Mouse (Mus musculus): ENCODE data around the gene Lama2. TPM values are rescaled to one million over a fixed set of nuclear protein-coding genes. Genes with fewer than 3 reads are reported as not detected.
A peak's percentile ranks its signal among the peaks of the same experiment; 100 is the strongest.

Gene Lama2
- polyA plus RNA-seq, 1 experiment, result 24.2 TPM

DNA sequence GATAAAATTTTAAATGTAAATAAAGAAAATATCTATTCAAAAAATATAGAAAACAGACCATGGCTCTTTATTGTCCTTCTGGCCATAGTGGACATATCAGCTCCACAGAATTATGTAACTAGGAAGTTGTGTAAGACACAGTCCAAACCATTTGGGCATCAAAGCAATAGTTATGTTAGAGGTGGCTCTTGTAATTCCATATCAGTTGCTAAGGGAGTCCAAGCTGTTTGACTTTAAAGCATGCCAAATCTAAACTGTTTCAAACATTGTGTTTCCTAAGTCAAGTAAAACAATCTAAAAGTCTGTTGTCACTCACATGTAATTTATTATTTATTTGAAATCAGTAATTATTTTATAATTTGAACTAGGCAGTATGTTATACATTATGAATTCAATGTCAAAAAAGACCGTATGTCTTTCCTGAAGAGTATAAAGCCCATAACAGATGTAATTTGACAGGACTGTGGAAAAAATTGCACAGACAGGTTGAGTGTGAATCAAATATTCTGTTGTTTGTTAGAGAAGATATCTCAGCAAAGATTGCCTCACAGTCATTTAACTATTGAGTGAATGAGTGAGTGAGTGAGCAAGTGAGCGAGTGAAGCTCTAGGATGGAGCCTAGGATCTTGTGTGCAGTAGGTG is 550.6 kb downstream of the Lama2 start:
- Histone ChIP-seq H3K4me3 (ENCODE audit: insufficient read depth, low read length) (no peak overlapping the region), H3K4me1 (ENCODE audit: control insufficient read depth, insufficient read depth, low read length) (no peaks in the 10 kb centered on the region), H3K27ac (ENCODE audit: insufficient read depth, low read length) (no peak overlapping the region)
- no peak for TF ChIP-seq POLR2A (IDR thresholded peaks at IDR 0.05; ENCODE audit: low read depth, low read length)

DNA sequence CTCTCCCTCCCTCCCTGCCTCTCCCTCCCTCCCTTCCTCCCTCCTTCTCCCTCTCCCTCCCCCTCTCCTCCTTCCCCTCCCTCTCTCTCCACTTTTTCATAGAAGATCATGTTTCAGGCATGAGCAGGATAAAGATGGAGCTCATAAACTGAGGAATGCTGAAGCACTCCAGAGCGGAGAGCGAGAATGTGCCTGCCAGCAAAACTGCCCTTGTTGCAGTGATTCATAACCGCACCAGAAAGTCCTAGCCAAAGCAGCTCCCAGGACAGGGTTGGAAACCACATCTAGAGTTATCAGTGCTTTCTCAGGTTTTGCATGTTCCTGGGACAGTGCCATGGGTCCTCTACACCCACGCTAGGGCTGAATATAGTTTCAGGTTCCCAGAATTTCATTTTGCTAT is 555.9 kb downstream of the Lama2 start:
- peak overlapping the region; percentile 78 for H3K27ac ChIP-seq (ENCODE audit: insufficient read depth, low read length)

DNA sequence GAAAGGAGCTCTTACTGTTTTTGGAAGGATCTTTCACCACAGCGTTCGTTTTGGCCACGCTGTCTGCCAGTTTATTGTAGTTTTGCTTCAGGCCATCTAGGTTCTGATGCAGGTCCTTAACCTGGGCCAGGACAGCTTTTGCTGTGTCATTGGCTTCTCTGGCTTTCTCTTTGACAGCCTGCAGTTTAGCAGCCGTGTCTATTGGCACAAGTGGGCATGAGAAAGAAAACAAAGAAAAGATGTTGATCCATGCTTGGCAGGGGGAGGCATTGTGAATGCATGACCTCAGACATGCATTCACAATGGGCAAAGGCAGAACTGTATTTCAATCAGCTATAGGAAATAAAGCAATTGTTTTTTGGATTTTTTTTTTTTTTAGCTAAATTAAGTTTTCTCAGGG is 565.1 kb downstream of the Lama2 start:
- Histone ChIP-seq H3K4me1 (ENCODE audit: control insufficient read depth, insufficient read depth, low read length) (no peaks in the 10 kb centered on the region), H3K27ac (ENCODE audit: insufficient read depth, low read length) (no peak overlapping the region), H3K4me3 (ENCODE audit: insufficient read depth, low read length) (no peak overlapping the region)
- TF ChIP-seq POLR2A (IDR thresholded peaks at IDR 0.05; ENCODE audit: low read depth, low read length) (no peak), CTCF (IDR thresholded peaks at IDR 0.05; ENCODE audit: borderline replicate concordance, insufficient read depth, low read length) (no peak)

More for the DNA sequence above, 555.9 kb downstream of the Lama2 start:
- no peak for TF ChIP-seq CTCF (IDR thresholded peaks at IDR 0.05; ENCODE audit: borderline replicate concordance, insufficient read depth, low read length)
- no peak for TF ChIP-seq POLR2A (IDR thresholded peaks at IDR 0.05; ENCODE audit: low read depth, low read length)
- peaks cover 3% of the 10 kb centered on the region for H3K4me1 ChIP-seq (ENCODE audit: control insufficient read depth, insufficient read depth, low read length)
- H3K4me3 ChIP-seq (ENCODE audit: insufficient read depth, low read length), result no peak overlapping the region

DNA sequence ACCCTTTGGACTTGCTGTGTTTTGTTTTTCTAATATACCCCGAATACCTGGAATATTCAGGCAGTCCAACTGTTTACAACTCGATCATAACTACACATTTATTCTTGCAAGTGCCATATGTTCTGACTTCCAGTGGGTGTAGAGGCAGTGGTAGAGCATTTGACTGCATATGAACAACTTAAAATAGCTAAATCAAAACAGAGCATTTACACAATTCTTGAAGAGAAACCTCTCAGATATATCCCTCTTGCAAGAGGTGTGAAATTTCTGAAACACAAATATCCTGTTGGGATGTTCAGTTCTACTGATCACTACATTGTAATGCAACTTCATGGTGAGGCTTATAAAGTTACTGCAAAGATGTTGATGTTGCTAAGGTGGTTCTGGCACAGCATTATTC is 572.4 kb downstream of the Lama2 start:
- no peak for TF ChIP-seq POLR2A (IDR thresholded peaks at IDR 0.05; ENCODE audit: low read depth, low read length)
- TF ChIP-seq CTCF (IDR thresholded peaks at IDR 0.05; ENCODE audit: borderline replicate concordance, insufficient read depth, low read length), result no peak
- Histone ChIP-seq H3K27ac (ENCODE audit: insufficient read depth, low read length) (no peak overlapping the region), H3K4me1 (ENCODE audit: control insufficient read depth, insufficient read depth, low read length) (no peaks in the 10 kb centered on the region), H3K4me3 (ENCODE audit: insufficient read depth, low read length) (no peak overlapping the region)

- Histone ChIP-seq H3K27ac (ENCODE audit: insufficient read depth, low read length) (no peak overlapping the region), H3K4me3 (ENCODE audit: insufficient read depth, low read length) (no peak overlapping the region), H3K4me1 (ENCODE audit: control insufficient read depth, insufficient read depth, low read length) (no peaks in the 10 kb centered on the region)
- no peak for TF ChIP-seq POLR2A (IDR thresholded peaks at IDR 0.05; ENCODE audit: low read depth, low read length)
- no peak for TF ChIP-seq CTCF (IDR thresholded peaks at IDR 0.05; ENCODE audit: borderline replicate concordance, insufficient read depth, low read length)
Observed at GRCm38 (mm10) chr10:27041812-27042211, 577.7 kb downstream of the Lama2 start.

DNA sequence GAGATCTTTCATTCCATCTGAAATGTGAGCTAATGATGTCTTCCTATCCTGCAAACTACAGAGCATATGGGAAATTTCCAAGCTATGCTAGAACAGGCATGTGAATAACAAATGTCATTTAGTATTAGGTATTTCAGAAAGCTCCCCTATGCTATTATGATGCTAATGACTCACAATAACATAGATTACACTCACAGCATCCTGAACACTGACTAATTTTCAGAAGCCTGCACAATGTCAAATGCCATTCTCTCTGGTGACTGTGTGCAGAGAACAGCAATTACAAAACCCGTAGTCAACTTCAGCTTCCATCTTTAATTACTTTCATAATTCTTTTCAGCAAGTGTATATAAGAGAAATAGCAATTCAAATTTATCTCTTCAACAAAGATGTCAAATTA is 596.9 kb downstream of the Lama2 start:
- no peak overlapping the region for H3K4me3 ChIP-seq (ENCODE audit: insufficient read depth, low read length)
- no peaks in the 10 kb centered on the region for H3K4me1 ChIP-seq (ENCODE audit: control insufficient read depth, insufficient read depth, low read length)
- H3K27ac ChIP-seq (ENCODE audit: insufficient read depth, low read length), result no peak overlapping the region
- TF ChIP-seq POLR2A (IDR thresholded peaks at IDR 0.05; ENCODE audit: low read depth, low read length) (no peak), CTCF (IDR thresholded peaks at IDR 0.05; ENCODE audit: borderline replicate concordance, insufficient read depth, low read length) (no peak)

GRCm38 (mm10) chr10:27012804-27013365 is 606.7 kb downstream of the Lama2 start:
- Histone ChIP-seq H3K27ac (ENCODE audit: insufficient read depth, low read length) (no peak overlapping the region), H3K4me3 (ENCODE audit: insufficient read depth, low read length) (no peak overlapping the region), H3K4me1 (ENCODE audit: control insufficient read depth, insufficient read depth, low read length) (peaks cover 2% of the 10 kb centered on the region)
- TF ChIP-seq CTCF (IDR thresholded peaks at IDR 0.05; ENCODE audit: borderline replicate concordance, insufficient read depth, low read length) (no peak), POLR2A (IDR thresholded peaks at IDR 0.05; ENCODE audit: low read depth, low read length) (no peak)

GRCm38 (mm10) chr10:27007364-27007763 is 612.2 kb downstream of the Lama2 start:
- Histone ChIP-seq H3K27ac (ENCODE audit: insufficient read depth, low read length) (no peak overlapping the region), H3K4me1 (ENCODE audit: control insufficient read depth, insufficient read depth, low read length) (peaks cover 2% of the 10 kb centered on the region), H3K4me3 (ENCODE audit: insufficient read depth, low read length) (no peak overlapping the region)
- TF ChIP-seq POLR2A (IDR thresholded peaks at IDR 0.05; ENCODE audit: low read depth, low read length) (no peak), CTCF (IDR thresholded peaks at IDR 0.05; ENCODE audit: borderline replicate concordance, insufficient read depth, low read length) (no peak)

- Histone ChIP-seq H3K4me1 (ENCODE audit: control insufficient read depth, insufficient read depth, low read length) (peaks cover 2% of the 10 kb centered on the region), H3K4me3 (ENCODE audit: insufficient read depth, low read length) (no peak overlapping the region), H3K27ac (ENCODE audit: insufficient read depth, low read length) (no peak overlapping the region)
- TF ChIP-seq POLR2A (IDR thresholded peaks at IDR 0.05; ENCODE audit: low read depth, low read length) (no peak), CTCF (IDR thresholded peaks at IDR 0.05; ENCODE audit: borderline replicate concordance, insufficient read depth, low read length) (no peak)
Observed at GRCm38 (mm10) chr10:27005716-27006115, 613.8 kb downstream of the Lama2 start.

GRCm38 (mm10) chr10:27001554-27002178 is 617.9 kb downstream of the Lama2 start:
- H3K4me1 ChIP-seq (ENCODE audit: control insufficient read depth, insufficient read depth, low read length), result no peaks in the 10 kb centered on the region
- no peak overlapping the region for H3K4me3 ChIP-seq (ENCODE audit: insufficient read depth, low read length)
- H3K27ac ChIP-seq (ENCODE audit: insufficient read depth, low read length), result no peak overlapping the region
- TF ChIP-seq POLR2A (IDR thresholded peaks at IDR 0.05; ENCODE audit: low read depth, low read length), result no peak
- no peak for TF ChIP-seq CTCF (IDR thresholded peaks at IDR 0.05; ENCODE audit: borderline replicate concordance, insufficient read depth, low read length)
